Mouse (Mus musculus) kidney, adult 9 months (tissue): ENCODE measurements around the gene Tmem131.
"Not testable (repeated sequence)": the region's sequence is repeated elsewhere in the genome, so short reads cannot be mapped to it uniquely, and the experiment has no call there.

Experiments
- DNase-seq: peaks from one replicate; pipeline ENCODE4 v3.0.0; 2022

The Tmem131 gene

DNA sequence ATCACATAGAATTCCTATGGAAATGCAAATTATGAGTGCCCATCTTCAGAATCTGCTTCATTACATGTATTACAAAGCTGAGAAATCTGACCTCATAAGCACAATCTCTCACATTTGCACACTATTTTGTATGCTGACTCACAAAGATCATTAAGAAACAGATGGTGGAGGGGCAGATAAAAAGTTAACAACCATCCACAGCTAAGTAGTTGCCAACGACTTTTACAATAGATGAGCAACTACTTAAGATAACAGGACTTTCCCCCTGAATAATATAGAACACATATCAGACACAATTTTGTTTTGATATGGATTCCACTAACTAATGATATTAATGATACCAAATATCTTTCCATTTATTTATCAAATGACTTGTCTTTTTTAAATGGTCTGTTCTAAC lies 66.3 kb downstream of the Tmem131 start:
- no peak for DNase-seq

DNA sequence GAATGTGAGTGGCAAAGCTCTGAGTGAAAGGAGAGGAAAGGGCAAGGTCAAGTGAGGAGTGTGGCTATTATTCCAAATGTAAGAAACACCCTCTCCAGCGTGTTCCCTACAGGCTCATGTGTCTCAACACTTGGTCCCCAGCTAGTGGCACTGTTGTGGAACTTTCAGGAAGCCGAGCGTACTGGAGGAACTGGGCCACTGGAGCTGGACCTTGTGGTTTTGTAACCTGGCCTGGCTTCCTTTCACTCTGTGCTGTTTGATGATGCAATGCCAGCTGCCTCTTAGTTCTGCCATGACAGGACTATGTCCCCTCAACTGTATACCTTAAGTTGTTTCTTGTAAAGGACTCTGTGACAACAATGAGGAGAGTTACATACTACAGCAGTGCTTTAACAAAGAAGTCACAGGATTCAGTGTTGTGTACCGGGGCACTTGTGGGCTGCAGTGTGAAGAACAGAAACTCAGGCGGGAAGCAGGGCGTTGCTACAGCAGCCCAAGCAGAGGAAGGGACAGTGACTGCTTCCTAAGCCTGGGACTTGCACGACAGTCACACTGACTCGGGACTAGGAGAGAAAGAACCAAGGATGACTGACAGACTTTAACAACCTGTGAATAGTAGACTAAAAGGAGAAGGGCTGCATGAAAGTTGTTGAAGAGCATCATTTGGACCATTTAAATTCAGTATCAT lies 68.4 kb downstream of the Tmem131 start:
- DNase-seq = no peak

DNA sequence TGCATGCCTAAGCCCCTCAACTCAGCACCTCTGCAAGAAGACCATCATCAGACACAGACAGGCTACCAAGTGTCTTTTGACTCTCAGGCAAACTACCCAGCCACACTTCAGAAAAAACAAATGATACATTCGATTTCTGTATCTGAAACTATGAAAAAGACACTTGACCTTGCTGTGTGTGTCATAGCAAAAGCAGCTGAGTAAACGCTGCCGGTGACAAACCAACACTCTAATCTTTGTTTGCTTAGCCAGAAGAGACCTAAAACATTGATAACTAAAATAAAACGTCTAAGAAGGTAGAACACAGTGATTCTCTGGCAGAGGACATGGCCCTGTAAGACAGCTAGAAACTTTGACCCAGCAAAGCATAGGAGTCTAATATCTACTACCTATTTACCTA lies 72.2 kb downstream of the Tmem131 start:
- DNase-seq = no peak

DNA sequence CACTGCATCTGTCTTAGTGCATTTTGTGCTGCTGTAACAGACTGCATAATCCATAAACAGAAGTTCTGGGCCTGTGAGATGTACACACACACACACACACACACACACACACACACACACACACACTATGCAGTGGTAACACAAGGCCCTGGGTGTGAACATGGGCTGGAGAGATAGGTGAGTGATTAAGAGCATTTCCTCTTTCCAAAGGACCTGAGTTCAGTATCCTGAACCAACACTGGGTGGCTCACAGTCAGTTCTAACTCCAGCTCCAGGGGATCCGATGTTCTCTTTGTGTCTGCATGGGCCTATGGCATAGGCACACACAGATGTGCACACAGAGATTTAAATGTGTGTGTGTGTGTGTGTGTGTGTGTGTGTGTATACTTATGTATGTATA lies 72.9 kb downstream of the Tmem131 start:
- DNase-seq = no peak

DNA sequence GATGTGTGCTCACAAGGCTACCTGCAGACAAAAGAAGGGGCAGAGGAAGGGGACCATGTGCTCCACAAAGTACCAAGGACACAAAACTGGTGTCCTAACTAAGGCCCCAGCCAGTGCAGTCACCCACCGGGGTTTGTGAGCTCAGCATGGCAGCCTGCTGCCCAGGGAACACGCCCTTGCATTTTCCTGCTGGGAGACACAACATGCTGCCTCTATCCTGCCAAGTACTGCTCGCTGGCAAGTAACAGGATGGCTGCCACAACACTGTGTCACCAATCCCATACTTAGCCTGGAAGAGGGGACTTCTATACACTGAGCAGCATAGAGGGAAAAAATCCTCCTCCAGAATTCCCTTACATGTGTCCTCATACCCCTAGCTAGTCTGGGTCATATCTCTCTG lies 78.7 kb downstream of the Tmem131 start:
- DNase-seq = no peak

DNA sequence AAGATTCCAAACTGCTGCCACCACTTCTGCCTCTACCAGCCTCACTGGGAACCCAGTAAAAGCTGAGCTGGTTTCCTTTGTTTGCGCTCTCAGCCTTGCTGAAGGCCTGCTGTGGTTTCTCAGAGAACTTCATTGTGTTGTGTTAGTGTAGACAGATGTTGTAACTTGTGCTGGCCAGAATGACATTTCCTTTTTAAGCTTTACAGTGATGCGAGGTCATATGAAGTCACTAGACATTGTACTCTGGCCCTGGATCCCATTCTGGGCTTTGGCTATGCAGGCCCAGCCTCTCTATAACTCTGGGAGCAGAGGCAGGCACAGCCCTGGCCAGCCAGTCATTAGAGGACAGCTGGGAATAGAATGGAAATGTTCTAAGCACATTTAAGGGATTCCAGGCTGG lies 81.7 kb downstream of the Tmem131 start:
- DNase-seq = no peak

DNA sequence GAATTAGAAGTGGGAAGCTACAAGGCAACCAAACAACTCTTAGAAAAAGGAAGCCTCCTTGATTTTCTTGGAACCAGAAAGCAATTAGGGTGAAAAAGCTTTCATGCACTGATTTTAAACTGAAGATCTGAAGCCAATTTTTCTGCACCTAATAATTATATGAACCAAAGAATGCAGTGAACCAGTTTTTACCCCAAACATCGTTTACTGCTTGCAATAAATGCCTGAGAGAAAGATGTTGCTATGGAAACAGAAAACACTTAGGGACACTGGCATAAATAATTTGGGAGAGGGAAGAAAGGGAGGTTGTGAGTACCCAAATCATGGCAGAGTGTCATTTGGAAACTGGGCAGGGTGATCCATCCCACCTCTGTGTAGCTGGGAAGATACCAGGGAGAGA lies 82.6 kb downstream of the Tmem131 start:
- no peak for DNase-seq

DNA sequence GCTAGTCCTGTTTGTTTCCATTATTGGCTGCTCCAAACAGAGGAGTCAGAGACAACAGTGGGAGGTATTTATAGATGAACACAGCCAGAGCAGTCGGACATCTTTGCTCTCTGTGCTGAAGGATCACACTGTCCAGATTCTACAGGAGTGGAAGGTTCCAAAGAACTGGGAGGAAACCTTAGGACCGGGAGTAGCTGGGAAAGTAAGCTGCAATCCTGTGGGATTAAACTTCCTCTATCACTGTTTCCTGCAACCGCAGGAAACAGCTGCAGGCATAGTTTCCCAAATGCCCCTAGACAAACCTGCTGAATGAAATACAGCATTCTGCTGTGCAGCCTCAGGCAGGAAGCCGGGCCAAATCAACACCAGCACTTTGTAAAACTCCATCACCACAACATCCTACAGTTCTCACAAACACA lies 83.0 kb downstream of the Tmem131 start:
- peak; percentile 38 for DNase-seq

DNA sequence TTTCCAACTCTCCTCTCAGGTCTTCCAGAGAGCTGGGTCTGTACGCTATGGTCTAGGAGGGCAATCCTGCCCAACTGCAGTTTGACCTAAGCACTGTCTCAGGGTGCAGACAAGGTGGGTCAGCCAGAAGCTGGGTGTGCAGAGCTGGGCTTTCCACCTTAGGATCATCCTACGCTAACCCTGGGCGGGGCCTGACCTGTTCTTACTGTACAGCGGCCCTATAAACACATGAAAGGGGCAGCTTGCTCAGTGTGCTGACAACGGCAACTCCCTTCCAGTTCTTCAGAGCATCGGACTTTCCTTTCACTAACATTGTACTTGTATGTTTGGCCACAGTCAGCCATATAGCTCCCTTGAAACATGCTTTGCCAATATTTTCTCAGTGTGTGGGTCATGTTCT lies 86.4 kb downstream of the Tmem131 start:
- no peak for DNase-seq

DNA sequence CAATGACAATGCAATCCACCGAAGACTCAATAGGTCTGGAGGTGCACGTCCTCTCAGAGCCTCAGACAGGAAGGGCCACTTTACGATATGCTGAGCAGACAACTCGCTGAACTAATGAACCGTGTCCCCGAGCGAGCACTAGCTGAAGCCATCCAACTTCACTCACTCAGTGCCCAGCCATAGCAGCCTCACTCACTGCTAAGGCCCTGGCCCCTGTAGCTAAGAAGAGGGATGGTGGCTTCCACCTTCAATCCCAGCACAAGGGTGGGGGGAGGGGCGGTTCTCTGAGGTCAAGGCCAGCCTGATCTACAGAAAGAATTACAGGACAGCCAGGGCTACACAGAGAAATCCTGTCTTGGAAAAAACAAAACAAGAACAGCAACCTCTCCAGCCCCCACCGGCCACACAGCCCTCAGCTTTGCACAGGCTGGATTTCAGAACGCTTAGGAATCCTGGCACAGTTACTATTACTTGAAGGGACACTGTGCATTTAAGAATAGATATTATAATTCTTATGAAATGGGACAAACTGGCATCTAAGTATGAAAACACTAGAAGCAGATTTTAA lies 89.2 kb downstream of the Tmem131 start:
- no peak for DNase-seq

DNA sequence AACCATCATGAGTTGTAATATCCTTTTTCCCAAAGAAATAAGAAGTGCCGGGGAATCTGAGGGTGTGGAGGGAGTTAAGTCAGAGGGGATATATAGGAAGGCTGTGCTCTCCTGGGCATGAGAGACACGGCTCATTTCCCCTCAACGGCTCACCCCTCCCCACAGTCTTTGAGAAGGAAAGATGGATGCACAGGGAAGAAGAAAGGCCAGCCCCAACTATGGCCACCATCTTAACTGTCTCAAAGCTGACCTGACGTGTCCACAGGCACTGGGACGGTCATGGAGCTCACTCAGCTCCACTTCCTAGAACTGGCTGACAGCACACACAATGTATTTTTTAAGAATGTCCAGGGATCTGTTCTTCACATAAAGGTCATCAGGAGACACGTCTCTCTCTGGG lies 91.4 kb downstream of the Tmem131 start:
- DNase-seq = no peak

DNA sequence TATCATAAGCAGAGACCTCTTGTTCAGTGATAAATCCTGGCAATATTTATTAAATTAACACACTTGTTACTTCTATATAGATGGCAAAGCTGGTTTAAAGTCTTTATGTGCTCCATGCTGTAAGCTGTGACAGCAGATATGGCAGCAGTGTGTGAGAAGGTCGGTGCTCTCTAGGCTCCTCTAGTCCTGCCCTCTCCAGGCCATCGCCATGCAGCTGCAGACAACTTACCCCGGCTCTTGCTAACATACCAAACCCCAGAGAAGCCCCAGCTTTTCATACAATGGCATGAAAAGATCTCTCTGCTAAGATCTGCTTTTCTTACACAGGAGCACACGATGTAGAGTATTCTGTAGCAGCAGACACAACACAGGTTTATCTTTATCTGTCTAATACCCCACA lies 92.1 kb downstream of the Tmem131 start:
- DNase-seq = no peak

DNA sequence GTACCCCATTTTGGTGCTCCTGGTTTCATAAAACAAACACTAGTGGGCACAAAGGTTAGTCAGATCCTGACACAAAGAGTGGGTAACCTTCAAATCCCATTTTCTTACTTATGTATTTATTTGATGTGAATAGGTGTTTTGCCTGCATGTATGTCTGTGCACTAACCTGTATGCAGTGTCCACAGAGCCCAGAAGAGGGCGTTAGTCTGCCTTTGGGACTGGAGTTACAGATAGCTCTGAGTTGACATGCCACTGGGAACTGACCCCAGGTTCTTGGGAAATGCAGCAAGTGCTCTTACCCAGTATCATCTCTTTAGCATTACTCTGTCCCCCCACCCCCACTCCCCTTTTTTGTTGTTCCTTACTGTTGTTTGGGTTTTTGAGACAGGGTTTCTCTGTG lies 95.4 kb downstream of the Tmem131 start:
- no peak for DNase-seq

DNA sequence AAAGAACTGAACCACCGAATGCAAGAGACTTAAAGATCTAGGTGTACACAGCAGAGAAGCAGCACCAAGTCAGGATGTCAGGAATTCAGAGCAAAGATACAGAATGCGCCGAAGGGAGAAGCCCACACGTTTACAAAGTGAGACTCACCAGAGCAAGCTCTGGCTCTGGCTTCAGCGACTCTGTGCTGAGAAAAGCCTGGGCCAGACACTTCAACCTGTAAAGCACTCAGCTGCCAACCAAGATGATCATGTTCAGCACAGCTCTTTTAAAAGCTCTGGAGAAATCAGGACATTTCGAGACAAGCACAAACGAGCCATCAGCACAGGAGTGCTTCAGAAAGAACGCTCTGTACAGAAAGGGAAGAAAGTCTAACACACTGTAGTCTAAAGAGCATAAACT lies 96.2 kb downstream of the Tmem131 start:
- no peak for DNase-seq

DNA sequence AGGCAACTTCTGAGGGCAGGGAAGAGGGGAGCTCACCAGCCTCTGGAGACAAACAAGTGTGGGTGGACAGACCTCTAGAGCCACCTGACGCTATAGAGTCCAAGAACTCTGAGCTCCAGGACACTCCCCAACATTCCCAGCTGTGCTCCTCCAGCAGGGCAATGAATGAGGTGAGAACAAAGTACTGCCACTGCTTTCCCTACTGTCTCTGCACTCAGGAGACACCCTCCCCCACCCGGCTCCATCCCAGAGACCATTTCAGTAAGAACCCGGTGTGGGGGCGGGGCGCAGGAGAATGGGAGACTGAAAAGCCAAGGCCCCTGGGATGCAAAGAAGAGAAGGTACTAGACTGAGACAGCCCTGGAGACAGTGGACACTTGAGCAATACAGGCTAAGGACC lies 98.4 kb downstream of the Tmem131 start:
- no peak for DNase-seq

DNA sequence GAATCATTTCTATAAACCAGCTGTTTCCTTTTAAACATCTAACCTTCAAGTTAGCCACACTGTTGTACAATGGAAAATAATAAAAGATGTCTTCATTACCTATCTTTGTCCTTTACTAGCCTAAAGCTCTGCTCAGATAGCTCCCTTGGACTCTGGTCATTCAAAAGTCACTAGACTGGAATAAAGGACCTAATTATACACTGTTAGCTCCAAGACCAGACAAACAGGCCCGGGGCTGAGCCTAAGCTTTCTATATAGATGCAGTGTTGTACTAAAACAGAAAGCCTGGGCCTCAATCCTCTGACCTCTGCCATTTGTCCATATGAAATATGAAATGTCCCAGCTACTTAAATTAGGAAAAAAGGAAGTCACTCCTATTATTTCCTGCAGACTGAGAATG lies 101.7 kb downstream of the Tmem131 start:
- DNase-seq = no peak

DNA sequence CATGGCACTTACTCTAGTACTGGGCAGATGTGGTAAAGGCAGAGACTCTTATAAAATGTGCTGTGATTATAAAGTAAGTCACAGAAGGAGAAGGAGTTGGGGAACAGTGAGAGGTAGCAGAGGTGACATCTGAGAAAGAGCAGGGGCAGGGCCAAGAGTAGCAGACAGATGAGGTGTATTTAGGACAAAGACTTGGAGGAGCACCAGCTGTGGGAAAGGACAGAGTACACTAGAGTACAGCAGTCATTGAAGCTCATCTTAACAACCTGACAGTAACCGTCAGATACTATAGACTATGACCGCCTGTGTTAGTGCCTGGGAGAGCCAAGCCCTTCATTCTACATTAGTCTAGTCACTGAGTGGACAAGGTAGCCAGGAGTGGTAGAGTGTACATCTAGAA lies 102.5 kb downstream of the Tmem131 start:
- DNase-seq = no peak

DNA sequence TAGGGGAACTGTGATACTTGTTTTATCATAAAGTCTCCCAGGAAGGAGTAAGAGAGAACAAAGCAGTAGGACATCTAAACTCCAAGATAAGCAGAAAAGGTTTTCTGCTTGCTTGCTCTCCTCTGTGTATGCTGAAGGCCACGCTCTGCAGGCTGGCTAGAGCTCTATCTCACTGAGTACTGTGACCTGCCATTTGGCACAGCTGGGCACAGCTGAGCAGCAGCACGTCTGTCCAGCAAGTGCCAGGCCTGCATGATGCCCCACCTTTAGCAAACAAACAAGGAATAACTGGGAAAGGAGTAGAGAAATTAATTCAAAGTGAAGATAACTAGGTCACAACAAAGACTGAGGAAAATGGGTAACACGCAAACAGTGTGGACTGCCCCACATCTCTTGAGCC lies 103.6 kb downstream of the Tmem131 start:
- no peak for DNase-seq

DNA sequence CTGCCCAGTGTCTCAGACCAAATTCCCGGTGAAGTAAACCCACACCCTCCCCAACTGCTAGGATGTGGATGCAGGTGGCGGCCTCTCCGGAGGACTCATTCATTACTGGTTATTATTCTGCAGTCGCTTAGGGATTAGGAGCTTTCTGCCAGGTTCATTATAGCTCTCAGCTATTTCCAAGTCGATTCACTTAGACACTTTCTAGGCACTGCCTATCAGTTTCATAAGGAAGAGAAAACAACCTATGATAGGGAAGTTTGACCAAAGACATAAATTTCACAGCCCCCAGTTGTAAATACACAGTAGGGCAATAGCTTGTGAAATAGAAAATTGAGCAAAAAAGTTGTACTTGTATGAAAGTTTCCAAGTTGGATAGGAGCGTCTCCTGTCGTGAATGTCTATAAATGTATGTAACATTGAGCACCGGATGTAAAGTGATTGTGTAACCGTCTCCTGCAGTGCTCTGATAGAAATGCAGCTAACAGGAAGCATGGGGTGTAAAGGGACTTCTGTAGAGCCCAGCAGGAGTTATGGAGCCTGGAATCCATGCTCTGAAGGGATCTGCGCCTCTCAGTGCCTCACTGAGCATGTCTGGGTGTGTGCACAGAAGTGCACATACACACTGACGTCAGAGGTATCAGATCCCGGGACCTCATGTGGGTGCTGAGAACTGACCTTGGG lies 107.1 kb downstream of the Tmem131 start:
- no peak for DNase-seq

DNA sequence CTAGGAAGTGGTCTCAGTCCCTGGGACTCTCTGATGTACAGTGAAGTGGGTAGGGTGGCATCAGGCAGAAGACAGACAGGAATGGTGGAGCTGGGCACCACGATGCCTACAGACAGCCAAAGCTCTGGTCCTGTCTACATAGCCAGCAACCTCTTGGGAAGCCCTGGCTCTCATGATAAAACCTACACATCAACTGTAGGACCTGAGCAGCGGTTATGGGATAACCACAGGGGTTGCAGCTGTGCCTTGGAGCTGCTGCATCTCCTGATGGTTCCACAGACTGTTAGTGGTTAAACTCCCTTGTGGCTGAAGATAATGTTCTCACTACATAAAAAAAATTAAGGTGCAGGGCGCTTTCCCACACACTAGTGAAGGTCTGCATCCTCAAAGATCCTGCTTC lies 107.9 kb downstream of the Tmem131 start:
- DNase-seq = no peak

DNA sequence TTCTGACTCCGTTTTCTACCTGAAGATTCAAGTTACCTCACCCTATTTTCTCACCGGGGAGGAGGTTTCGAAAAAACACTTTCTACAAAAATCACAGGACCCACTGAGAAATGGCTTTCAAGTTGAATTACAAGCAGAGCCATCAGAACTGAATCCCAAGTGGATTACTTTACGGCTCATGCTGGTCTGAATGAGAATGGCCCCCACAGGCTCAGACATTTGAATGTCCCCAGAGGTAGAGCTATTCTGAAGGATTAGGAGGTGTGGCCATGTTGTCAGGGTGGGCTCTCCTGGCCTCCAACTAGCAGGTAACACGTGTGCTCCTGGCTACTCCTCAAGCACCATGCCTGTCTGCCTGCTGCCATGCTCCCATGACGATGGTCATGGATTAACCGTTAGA lies 109.4 kb downstream of the Tmem131 start:
- no peak for DNase-seq

DNA sequence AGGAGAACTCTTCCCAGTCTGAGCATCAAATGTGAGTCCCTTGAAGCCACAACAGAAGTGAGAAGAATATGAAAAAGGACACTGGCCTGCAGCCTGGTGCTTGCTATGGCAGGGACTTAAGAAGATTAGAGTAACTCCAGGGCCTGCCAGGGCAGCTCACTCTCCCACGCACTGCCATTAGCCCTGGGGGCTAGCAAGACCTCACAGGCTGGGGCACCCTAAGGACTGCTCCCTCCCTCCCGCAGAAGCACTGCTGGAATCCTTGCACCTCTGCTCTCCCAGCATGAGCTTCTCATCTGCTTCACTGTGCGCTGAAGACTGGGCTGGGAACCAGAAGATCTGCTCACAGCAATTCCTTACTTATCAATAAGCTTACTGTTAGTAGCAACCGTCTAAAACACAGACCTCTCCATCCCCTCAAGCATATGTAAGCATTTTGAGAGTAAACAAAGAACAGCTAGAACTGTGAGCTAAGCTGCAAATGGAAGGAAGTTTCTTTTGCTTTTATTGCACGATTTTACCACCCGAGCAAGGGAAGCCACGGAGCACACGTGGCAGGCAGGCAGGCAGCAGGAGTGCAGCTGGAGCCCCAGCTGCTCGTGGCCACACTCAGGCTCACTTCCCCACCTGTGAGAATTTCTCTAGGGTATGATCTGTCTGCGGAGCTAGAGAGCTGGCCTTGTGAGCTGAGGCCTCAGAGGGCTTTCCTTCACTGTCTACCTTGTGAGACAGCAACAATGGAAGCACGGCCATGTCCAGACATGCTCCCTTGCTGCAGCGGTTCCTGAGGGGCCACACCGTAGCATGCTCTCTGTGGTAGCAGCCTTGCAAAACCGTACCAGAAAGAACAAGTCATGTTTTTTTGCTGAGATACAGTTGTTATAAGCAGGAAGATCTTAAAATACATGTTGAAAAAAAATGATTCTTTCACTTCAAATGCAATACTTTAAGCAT lies 112.3 kb downstream of the Tmem131 start:
- no peak for DNase-seq

DNA sequence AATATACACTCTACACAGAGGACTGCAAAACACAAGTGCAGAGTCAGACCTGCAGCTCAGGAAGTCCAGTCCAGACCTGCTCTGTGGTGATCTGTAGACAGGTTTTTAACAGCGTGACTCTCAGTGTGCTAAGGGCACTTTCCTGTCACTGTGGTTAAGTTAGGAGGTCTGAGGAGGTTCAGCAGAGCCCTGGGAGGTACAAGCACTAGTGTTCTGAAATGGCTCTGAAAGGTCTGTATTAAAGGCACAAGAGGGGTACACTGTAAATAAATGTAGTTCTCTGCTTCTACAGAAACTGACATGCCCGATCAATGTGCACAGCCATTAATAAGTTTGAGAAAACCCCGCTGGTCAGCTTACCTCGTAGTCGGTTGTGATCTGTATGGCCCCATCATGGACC lies 119.1 kb downstream of the Tmem131 start:
- no peak for DNase-seq

DNA sequence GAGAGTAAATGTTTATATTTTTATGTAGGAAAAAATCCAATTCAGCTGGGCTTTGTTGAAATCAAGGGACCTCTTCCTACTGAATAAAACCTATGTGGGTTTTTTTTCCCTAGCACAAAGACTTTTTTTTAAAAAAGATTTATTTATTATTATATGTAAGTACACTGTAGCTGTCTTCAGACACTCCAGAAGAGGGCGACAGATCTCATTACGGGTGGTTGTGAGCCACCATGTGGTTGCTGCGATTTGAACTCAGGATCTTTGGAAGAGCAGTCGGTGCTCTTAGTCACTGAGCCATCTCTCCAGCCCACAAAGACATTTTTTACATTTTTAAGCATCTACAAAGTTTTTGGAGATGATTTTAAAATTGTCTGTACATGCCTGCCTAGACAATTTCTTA lies 121.5 kb downstream of the Tmem131 start:
- DNase-seq = not testable (repeated sequence)
